Mouse (Mus musculus) forelimb bud, embryonic 11.5 days (tissue): ENCODE measurements at regions not wholly inside any gene's neighbourhood (a gene's known extent, or its start where the extent isn't known, plus 50 kb on each side); places are given as distances from the start of the nearest gene placed in this dataset.

Experiments
- DNase-seq: peaks from one replicate; pipeline ENCODE4 v3.0.0-alpha.2; 2012; ENCODE audit warnings: low read depth, low spot score

DNA sequence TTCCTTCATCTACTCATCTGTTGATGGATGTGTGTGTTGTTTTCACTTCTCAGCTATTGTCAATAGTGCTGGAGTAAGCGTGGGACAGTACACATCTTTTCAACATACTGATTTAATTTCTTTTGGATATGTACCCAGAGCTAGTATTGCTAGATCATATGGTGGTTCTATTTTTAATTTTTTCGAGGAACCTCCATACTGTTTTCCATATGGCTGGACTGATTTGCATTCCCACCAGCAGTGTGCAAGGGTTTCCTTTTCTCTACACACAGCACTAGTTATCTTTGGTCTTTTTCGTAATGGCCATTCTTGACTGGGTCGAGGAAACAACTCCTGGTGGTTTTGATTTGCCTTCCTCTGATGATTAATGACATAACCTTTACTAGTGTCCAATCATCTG, 943.0 kb downstream of the Gsdmc2 start:
- DNase-seq = no peak

DNA sequence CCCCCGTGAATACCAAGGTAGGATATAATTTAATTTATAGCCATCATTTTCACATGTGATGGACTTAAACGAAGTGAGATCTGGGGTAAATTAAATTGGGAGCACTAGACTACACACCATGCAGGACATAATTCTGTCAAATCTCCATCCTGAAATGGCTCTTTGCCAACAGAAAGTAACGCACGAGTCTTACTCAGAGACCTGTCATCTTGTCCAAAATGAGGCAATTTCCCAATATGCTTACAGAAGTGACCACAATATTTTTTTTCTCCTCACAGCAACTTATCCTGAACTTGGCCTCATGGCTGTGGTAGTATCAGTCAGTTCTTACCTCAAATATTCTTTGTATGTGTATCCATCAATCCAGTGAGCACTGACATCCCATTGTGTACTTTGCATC, 955.2 kb downstream of the Gsdmc2 start:
- no peak for DNase-seq

GRCm38 (mm10) chr15:62885331-62885730, 959.6 kb downstream of the Gsdmc2 start:
- no peak for DNase-seq

- DNase-seq = no peak
Measured at GRCm38 (mm10) chr15:62871082-62871766, 973.8 kb downstream of the Gsdmc2 start.

DNA sequence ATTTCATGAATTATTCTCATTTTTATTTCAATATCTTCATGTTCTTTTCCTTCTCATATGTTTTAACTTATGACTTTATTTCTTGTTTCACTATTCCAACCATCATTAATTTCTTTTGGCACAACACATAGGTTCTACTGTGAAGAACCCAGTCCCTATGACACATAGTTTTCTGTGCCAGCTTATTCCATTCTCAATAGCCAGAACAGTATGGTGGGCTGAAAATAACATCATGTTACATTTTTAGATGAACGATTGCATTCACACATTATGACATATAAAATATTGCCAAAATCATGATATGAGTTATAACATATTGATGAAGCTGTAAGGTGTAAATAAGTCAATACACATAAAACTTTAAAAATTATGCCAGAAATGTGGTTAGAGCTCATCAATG, 982.4 kb downstream of the Gsdmc2 start:
- DNase-seq = no peak

DNA sequence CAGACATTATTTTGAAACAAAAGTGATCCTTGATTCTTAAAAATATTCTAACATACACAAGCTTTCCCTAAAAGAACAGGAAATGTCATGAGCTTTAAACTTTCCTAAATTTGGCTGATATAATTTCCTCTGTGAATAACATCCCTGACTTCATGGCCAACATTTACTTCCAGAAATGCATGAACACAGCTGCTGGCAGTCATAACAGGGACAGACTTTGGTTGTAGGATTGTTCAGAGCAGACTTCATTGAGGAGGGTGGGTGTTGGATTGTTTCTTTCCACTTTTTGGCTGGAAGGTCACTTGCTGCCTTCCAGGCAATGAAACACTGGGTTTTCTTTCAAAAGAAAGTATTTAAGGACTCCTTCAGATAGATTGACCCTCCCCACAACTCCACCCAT, 983.6 kb downstream of the Gsdmc2 start:
- no peak for DNase-seq

GRCm38 (mm10) chr15:62849326-62849725, 995.7 kb downstream of the Gsdmc2 start:
- no peak for DNase-seq

- DNase-seq = no peak
Measured at GRCm38 (mm10) chr15:62845884-62846283, 999.1 kb downstream of the Gsdmc2 start.

GRCm38 (mm10) chr15:62825586-62825985, 1019.4 kb downstream of the Gsdmc2 start:
- DNase-seq = no peak

DNA sequence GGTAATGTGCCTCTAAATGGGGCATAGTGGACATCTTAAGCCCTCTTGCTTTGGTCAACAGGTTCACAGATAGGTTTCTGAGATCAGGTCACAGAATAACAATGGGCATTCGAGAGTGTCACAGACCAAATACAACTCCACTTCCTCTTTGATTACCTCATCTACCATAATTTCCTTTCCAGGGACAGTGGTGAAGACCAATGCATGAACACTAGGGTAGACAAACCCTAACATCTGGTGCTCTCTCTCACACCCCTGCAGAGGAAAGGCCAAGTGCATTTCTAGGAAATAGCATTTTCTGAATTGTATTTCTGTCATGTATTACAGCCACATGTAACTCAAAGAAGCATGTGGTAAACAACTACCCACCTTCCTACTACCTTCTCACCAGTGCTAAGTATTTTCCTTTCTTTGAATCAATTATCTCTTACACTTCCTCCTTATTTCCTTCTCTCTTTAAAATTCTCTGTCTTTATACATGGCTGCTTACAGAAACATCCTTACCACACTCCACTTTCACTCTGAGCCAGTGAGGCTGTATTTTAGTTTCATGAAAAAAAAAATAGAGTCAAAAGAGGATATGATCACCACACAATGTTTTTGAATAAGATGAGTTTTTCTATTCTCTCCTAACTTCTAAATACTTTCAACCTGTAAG, 1021.0 kb downstream of the Gsdmc2 start:
- no peak for DNase-seq

GRCm38 (mm10) chr15:62822305-62822704, 1022.7 kb downstream of the Gsdmc2 start:
- DNase-seq = no peak

- DNase-seq = no peak
Measured at GRCm38 (mm10) chr15:62813093-62813492, 1031.9 kb downstream of the Gsdmc2 start.

DNA sequence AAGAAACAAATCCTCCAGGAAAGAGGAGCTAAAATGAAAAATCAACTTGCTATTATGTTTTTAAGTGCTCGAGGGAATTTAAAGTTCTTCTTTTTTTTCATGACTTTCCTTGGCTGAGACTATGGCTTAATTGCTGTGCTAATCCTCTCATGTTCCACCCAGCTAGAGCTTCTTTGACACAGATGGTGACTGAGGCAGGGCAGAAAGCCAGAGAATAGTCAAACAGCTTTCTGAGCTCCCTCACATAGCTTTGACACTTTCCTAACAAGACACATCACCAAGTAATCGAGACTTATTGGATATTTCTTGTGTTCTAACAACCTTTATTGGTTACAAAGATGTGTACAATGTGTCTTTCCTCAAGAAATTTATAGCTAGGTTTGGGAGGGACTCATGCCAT, 1033.0 kb downstream of the Gsdmc2 start:
- no peak for DNase-seq

DNA sequence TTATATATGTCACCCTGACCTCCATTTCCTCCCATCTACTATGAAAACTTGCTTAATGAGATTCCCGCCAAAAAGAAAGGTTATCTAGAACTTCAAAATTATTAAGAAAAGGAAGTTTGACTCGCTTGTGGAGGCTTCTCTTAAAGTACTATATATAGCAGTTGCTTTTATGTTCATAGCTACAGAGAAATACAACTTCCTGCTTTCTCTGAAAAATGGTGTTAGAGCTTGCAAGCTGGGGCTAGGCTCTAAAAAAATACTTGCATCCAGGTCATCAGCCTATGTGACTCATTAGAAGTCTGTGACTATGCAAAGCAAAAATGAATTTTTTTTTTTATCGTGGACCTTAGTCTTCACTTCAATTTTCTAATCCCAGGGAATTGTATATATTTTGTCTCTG, 1035.7 kb downstream of the Gsdmc2 start:
- DNase-seq = no peak

- no peak for DNase-seq
Measured at GRCm38 (mm10) chr15:62808087-62808808, 1036.7 kb downstream of the Gsdmc2 start.

DNA sequence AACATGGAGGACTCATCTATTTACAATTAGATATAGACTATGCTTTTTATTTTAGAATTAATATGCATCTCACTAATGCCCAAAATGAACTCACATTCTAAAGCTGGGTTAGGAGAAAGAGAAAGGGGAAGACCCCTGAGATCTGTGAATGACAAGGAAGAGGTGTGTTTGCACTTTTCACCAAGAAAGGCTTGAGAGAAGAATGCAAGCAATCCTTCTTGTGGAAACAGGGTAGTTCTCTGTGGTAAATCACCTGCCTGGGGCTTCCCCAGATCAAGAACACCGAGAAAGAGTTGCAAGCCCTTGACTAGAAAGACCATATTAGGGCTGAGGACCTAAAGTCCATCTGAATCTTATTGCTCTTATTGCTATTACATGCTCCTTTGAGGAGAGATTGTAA, 1037.6 kb downstream of the Gsdmc2 start:
- no peak for DNase-seq

DNA sequence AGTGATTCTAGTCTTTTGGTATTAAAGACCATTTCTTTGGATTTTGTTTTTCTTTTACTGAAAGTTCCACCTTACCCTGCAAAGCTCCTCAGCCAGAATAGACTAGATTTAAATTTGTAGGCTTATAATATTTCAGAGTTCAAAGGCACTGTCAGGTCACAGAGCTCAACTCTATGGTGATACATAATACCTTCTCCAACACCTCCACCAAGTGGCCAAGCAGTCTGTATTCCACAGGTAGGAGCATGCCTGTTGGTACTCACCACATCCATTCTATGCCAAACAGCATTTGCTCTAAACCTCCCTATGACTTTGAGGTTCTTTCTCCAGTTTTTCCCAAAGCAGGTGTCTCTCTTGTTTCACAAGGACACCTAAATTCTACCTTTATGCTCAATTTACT, 1042.2 kb downstream of the Gsdmc2 start:
- no peak for DNase-seq

DNA sequence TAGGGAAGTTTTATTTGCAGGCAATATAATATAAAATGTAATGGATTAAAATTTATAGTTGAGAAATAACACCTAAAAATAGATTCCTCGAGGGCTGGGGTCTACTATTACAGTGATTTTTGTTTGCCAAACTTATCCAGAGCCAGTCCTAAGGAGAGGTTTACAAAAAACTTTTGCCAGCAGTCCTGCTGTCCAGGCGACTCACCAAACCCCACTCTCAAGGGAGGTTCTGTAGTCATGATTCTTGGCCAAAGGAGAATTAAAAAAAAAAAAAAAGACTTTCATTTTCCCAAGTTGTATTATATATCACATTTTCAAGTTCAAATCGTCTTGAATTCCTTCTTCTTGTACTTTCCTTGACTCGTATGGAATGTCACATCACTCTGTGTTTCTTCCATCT, 1046.2 kb downstream of the Gsdmc2 start:
- no peak for DNase-seq

GRCm38 (mm10) chr15:62793569-62793968, 1051.4 kb downstream of the Gsdmc2 start:
- no peak for DNase-seq

- DNase-seq = no peak
Measured at GRCm38 (mm10) chr15:62792084-62792483, 1052.9 kb downstream of the Gsdmc2 start.

- DNase-seq = no peak
Measured at GRCm38 (mm10) chr15:62787753-62788152, 1057.2 kb downstream of the Gsdmc2 start.

GRCm38 (mm10) chr15:62786315-62786714, 1058.7 kb downstream of the Gsdmc2 start:
- DNase-seq = no peak
